Mouse (Mus musculus) adrenal gland, adult 8-10 months (tissue): ENCODE results near the gene Arid1b. TPM values are rescaled to one million over a fixed set of nuclear protein-coding genes. Genes with fewer than 3 reads are reported as not detected.

Experiments
- DNase-seq: peaks from one replicate; pipeline ENCODE4 v3.0.0; 2022
- total RNA-seq, 4 experiments: library from RNA; stranded (reverse); gene quantifications; 2 replicates each; pipeline ENCODE4 v1.2.4; 2022

The Arid1b gene
- total RNA-seq, 4 experiments from 2014 or later = 66.1 to 89.1 (median 73.7) TPM

- no peak for DNase-seq
Measured at GRCm38 (mm10) chr17:5116990-5117389, 122.9 kb downstream of the Arid1b start.

DNA sequence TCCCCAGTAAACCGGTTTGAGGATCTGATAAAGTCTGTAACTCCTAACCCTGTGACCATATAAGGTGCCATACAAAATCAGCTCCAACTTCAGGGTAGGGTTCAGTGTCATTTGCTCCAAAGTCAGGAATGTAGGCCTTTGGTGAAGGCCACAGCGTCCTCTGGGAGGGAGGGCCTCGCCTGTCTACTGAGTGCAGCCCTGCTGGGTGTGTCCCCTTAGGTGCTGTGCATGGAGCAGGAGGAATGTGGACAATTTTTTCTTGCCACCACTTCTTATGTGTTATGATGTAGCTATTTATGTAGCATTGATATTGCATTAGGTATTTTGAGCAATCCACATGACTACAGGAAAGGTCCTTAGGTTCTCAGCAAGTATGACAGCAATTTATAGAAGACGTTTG lies 124.0 kb downstream of the Arid1b start:
- DNase-seq = no peak

DNA sequence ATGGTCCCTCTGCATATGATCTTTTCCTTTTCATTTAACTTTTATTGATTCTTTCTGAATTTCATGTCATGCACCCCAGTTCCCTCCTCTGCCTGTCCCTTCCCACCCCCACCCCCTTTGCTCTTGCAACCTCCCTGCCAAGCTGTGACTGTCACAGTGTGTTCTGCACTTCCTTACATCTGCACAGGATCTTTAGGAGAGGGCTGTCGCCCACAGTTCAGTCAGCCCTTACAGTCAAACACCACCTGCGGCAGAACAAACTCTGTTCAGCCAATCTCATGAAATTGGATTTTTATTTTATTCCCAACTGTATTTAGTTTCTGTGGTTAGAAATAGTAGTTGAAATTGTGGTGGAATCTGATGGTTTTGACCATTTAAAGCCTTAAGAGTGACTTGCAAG lies 130.5 kb downstream of the Arid1b start:
- no peak for DNase-seq

- DNase-seq = no peak
Measured at GRCm38 (mm10) chr17:5125084-5125855, 131.1 kb downstream of the Arid1b start.

DNA sequence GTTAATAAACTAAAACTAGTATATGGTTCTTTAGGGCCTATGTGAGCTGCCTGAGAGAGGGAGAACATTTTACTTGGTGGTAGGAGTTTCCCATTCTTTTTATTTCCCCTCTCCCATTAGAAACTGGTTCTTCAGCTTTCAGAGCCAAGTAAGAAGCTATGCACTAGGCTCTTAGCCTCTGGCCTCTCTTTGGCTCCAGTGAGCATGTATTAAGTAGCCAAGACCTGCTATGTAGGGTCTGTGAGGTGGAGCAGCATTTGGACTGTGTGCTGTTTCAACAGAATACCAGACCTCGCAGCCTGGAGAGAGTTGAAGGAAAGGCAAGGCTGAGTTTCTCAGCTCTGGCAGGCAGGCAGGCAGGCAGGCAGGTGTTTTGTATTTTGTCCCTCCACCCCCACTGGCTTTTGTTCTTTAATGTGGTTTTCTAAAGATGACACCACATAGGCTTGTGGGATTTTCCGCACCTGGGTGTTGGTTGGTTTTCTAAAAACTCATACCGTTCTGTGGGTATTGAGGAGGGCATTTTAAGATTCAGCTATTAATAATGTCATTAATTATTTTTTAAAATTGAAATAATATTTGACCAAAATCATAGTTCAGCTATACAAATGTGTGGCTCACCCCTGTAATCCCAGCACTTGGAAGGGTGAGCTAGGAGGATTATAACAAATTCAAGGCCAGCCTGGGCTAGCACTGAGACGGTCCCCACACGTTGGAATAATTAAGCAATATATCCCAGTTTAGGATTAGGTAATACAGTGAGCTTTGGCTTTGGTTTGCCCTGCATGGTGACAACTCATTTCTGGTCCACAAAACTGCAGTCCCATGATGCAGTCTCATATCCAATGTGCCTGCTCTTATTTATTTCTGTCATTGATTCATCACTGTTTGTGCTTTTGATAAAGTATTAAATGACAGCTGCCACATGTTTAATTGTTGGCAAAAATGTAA lies 132.0 kb downstream of the Arid1b start:
- DNase-seq = no peak

GRCm38 (mm10) chr17:5129606-5130005 lies 135.5 kb downstream of the Arid1b start:
- no peak for DNase-seq

DNA sequence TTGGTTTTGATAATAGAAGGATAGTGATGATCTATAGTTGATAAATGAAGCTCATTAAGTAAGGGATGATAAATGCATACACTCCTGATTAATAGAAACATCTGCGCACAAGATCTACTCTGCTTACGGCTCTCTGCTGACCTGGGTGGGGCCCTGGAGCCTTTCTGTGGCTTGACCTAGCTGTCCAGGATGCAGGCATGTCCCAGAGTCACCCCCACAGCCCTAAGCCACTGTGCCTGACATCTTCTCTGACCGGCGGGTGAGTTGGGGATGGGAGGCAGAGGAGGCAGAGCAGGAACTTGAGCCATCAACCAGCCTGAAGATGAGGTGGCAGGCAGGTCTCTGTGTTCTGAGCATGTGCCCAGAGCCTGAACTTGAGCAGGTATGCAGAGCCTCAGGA lies 136.0 kb downstream of the Arid1b start:
- DNase-seq = no peak

GRCm38 (mm10) chr17:5131706-5132105 lies 137.6 kb downstream of the Arid1b start:
- DNase-seq = no peak

GRCm38 (mm10) chr17:5132296-5132986 lies 138.3 kb downstream of the Arid1b start:
- peak; percentile 42 for DNase-seq

DNA sequence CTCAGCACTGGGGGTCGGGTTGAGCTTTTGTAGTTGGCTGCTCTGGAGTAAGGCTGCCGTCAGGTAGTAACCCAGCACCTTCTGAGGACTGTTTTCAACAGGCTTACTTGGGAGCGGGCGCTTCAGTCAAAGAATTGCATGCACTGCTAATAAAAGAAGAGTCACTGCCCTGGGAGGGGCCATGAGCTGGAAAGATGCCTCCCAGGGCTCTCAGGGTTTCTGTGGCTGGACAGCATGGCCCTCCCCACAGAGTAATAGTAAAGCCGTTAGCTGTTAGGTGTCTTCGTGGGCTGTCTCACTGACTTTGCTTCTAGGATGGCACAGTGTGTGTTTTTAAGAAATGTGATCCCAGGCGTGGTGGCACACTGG lies 138.8 kb downstream of the Arid1b start:
- DNase-seq = no peak

DNA sequence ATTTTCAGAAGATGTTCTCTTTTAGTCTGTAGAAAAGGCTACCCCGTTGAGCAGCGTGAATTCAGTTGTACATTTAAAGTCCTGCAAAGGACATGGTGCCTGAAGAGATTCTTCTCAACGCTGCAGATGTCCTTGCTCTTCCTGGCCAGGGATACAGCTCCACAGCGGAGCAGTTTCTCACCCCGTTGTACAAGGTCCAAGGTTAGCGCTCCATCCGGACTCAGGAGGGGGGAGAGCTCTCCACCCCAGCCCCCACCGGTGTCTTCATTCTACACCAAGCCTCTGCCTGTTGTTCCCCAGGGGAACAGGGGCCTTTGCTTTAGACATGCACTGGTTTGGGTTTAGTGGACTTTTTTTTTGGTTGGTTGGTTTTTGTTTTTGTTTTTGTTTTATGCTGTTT lies 139.7 kb downstream of the Arid1b start:
- peak; percentile 58 for DNase-seq

GRCm38 (mm10) chr17:5134271-5134670 lies 140.1 kb downstream of the Arid1b start:
- DNase-seq = no peak

- peak; percentile 37 for DNase-seq
Measured at GRCm38 (mm10) chr17:5137936-5138335, 143.8 kb downstream of the Arid1b start.

GRCm38 (mm10) chr17:5138641-5139205 lies 144.6 kb downstream of the Arid1b start:
- peak; percentile 68 for DNase-seq

DNA sequence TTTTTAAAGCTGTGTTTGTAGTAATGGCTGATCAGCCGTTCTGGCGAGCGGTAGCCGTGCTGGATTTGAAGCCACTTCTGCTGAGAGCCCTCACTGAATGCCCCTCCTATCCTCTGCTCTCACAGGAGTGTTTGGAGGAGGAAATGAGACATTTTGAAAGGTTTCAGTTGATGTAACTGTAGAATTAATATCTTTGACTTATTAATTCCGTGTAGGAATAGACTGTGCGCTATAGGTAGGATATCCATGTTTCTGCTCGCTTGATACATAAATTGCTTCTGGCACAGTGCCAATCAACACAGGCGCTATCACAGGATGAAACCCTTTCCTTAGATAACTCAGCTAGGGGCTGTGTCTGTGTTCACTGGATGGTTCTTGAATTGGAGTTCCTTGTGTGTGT lies 145.4 kb downstream of the Arid1b start:
- no peak for DNase-seq

DNA sequence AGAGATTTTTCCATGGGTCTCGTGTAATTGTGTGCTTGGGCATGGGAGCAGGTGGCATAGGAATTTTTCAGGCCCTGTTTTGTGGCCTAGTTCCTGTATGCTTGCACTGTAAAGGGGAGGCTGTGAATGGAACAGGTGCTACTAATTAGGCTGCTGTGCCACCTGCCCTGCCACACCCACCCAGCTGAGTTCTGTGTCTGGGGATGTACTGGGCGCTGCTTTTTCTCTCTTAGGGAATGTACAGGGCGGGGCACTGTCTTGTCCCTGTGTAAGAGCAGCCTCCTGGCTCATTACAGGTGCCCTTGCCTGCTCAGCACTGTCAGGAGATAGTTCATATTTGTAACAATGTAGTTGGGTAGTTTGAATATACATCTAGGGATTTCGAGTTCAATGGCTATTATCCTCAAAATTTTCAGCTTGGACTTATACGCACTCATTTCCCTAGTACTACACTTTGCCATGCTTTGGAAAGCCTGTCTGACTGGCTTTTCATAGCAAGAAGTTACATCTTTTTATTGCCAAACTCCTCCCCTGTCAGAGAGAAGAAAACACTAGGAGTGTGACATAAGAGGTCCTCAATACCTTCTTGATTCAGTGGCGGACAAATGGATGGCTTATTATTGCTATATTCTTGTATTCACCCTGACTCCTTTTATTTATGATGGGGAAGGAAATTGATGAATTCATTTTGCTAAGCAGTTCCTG lies 149.8 kb downstream of the Arid1b start:
- DNase-seq = no peak

DNA sequence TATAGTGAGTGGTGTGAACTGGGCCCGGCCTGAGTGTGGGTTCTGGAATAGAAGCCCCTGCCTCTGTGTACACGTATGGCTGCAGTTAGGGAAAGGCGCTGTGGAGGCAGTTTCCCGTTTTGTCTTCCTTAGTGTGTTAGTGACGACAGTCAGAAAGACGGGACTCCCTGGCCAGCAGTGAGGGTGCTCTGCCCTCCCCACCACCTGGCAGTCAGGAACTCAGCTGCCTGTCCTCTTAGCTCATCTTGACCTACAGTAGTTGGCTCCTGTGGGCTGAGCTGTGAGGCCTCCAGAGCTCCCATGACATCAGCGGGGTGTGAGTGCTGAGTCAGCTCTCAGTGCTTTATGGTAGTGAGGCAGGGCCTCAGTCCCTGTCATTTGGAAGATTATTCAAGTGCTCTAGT lies 156.5 kb downstream of the Arid1b start:
- no peak for DNase-seq

GRCm38 (mm10) chr17:5151852-5152251 lies 157.7 kb downstream of the Arid1b start:
- no peak for DNase-seq

DNA sequence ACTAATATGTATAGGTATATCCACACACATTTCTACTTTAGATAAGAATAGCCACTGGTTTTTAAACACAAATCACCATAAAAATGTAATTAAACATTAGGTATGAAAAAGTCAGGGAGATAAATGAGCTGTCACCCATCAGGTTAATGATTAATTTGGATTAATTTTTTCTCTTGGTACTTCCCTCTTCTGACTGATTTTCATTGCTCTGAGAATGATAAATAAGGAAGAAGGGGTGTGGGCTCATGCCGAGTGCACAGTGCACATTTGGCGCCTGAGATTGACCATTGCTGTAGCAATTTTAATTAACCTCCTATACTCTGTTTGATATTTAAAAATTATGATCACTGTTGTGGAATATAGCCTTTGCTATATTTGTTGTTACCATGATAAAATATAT lies 159.3 kb downstream of the Arid1b start:
- no peak for DNase-seq

DNA sequence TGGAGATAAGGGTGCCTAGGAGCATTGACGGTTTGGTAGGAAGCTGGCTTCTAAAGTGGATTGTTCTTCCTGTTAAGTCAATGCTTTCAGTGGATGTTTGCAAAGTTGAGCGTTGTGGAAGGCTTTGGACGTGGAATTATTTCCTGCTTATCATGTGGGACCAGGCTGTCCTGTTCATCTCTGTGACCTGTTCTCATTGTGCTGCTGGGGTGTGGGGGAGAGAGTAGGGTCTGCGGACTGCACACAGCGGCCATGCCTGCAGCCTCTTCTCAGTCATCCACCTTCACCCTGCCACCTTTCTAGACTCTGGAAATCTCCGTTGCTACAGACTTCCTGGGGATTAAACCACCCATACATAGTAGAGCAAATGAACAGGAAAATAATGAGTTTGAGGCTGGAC lies 160.2 kb downstream of the Arid1b start:
- DNase-seq = no peak

DNA sequence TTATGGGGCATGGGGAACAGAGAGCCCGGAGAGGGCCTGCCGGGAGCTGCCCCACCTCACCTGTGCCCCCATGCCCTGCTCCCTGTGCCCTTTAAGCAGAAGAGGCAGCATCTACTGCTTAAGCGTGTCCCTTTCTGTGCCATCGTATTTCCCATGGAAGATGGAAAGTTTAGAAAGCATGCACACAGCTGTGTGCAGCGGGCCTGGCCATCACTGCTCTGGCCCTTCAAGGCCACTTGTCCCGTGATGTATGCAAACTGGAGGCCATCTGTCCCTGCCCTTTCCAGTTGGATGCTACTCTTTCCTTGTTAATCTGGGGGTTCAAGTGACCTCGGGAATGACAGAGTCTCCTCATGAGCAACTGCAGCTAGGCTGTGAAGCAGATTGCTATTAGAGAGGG lies 163.5 kb downstream of the Arid1b start:
- DNase-seq = peak; percentile 45

DNA sequence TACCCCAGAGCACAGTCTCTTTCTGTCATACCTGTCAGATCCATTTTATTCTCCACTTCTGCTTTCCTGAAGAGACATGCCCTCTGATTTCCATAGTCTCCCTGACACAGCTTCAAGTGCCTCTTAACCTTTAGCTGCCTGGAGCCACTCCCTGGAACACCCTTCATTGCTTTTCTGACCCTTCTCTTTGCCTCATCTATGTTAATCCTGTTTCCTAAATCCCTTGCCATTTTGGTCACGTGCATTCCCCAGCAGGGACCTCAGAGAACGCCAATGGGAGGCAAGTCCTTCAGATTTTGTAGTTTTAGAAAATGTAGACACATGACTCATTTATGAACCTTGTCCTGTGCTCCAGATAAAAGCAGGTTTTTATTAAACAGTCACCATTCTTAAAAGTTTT lies 168.4 kb downstream of the Arid1b start:
- DNase-seq = no peak
